11 mouse cellular contexts compared by ENCODE assay signal in the genomic region with DNA sequence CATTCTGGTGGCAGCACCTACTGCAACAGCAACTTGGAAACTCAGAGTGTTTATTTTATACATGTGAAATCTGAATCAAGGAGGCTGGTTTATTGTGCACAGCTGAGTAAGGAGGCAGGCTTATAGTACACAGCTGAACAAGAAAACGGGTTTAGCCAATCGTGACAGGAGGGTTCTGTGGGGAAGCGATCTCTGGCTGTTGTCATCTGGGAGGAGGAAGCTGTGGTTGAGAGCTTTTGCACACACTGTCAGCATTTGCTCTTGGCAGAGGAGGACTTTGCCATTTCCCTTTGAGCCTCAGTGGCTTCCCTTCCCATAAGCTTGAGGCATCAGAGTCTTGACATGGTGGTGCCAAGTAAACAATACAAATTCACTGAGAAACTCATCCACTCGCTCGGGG. TPM values are rescaled to one million over a fixed set of nuclear protein-coding genes. Genes with fewer than 3 reads are reported as not detected.
A peak's percentile ranks its signal among the peaks of the same experiment; 100 is the strongest.
DNase-seq lines count a peak whose midpoint lies in the region; ATAC-seq lines count a peak whose summit lies in the region.
"Had no signal": no experiment of that assay in that cellular context is flagged by ENCODE, and none has a peak within 500 bp of the region (broad histone marks: within the 10 kb centered on the region; RNA-seq: fewer than 3 reads in every experiment).

No protein-coding gene starts in this region.

- no peaks in the 10 kb centered on the region for H3K9me3 ChIP-seq in midbrain, embryonic 14.5 days (ENCODE audit: control insufficient read depth, low read length)

- no peak overlapping the region for H3K27ac ChIP-seq in midbrain, embryonic 14.5 days (replicated peaks; ENCODE audit: low read depth, low read length)

- H3K4me2 ChIP-seq in midbrain, embryonic 14.5 days (ENCODE audit: low read length): no peak overlapping the region
- H3K4me2 ChIP-seq: midbrain, embryonic 11.5 days had no signal

- H3K4me3 ChIP-seq in midbrain, embryonic 14.5 days (replicated peaks; ENCODE audit: low read depth, low read length): no peak overlapping the region

- 82% methylated on average over 5 of the region's 5 CpGs for WGBS in midbrain, embryonic 14.5 days

- ATAC-seq in activated CD4-positive, CD25-positive, alpha-beta regulatory T cell, adult 4 months: peak; percentile 73
- ATAC-seq in megakaryocyte, adult 5-6 weeks (ENCODE audit: poor library complexity, severe bottlenecking): peak; percentile 92
- ATAC-seq in midbrain, embryonic 14.5 days (ENCODE audit: low FRiP score, low TSS enrichment): no peak

- DNase-seq in lung, adult 18-20 months: peak; percentile 24 to 27
- DNase-seq in lung, postnatal 14 days: no peak
- DNase-seq in thymus, postnatal 25 days: peak; percentile 72
- DNase-seq in midbrain, embryonic 14.5 days: no peak
- DNase-seq in adrenal gland, postnatal 36 days: no peak
- no peak for DNase-seq in frontal cortex, postnatal 25 days (ENCODE audit: low spot score in 2 of 2)
- DNase-seq: cerebellum, postnatal 25 days; right cerebral cortex, postnatal 25 days had no signal

- H3K36me3 ChIP-seq in midbrain, embryonic 14.5 days (ENCODE audit: control insufficient read depth, insufficient read depth, low read length): no peaks in the 10 kb centered on the region

- H3K27me3 ChIP-seq in midbrain, embryonic 14.5 days (ENCODE audit: control insufficient read depth, insufficient read depth, low read length): no peaks in the 10 kb centered on the region

- H3K9ac ChIP-seq in midbrain, embryonic 14.5 days (replicated peaks; ENCODE audit: low read length): no peak overlapping the region

- no peaks in the 10 kb centered on the region for H3K4me1 ChIP-seq in midbrain, embryonic 14.5 days (ENCODE audit: control insufficient read depth, insufficient read depth, low read length)

RNA-seq across cellular contexts. Expression of a gene that starts 11.0 kb away (rescaled TPM):
- 10 to 100 TPM; 16.9 to 17.6 TPM for polyA plus RNA-seq in activated CD4-positive, CD25-positive, alpha-beta regulatory T cell, adult 4 months (2017; shearing (Covaris generic))
- total RNA-seq in megakaryocyte, adult 5-6 weeks (2015): 17.1 and 17.9 TPM in 2 replicates
- total RNA-seq in megakaryocyte, adult 5-6 weeks (2017): 18.6 and 31.3 TPM in 2 replicates
- polyA plus RNA-seq in midbrain, embryonic 14.5 days (2014; fragmentation: Nextera tagmentation; extraction: Ambion mirVana): 75.0 and 83.1 TPM in 2 replicates
- total RNA-seq in adrenal gland, postnatal 36 days (2021): 1 to 10 TPM; 1.6 to 2.4 TPM

Comparison
In these comparisons a context has a peak if more than half of its experiments do, and no peak if none do; other contexts are left out.
1. DNase-seq: peak in lung, adult 18-20 months (2 of 2) and thymus, postnatal 25 days (single experiment); none in lung, postnatal 14 days (single experiment), midbrain, embryonic 14.5 days (single experiment), adrenal gland, postnatal 36 days (0 of 2) and frontal cortex, postnatal 25 days (0 of 2).
2. RNA of a gene that starts 11.0 kb away (total RNA-seq): 17.1 to 31.3 TPM in megakaryocyte, adult 5-6 weeks; 1.6 to 2.4 TPM in adrenal gland, postnatal 36 days; every median in the first group is over 4 times any median in the second.